Mouse (Mus musculus) heart, adult 2 months (tissue): ENCODE measurements around the gene Cdh4. TPM values are rescaled to one million over a fixed set of nuclear protein-coding genes. Genes with fewer than 3 reads are reported as not detected.
A peak's percentile ranks its signal among the peaks of the same experiment; 100 is the strongest.

Source experiments
- DNase-seq, 2 experiments: peaks; one replicate each; pipeline ENCODE4 v3.0.0; 2021
- H3K27ac ChIP-seq: fragments of 200-600 bp; 2 replicates; pipeline ENCODE4 v1.8.1; 2022
- H3K27me3 ChIP-seq: fragments of 200-500 bp; 2 replicates; pipeline ENCODE4 v1.6.1; 2012; ENCODE audit warnings: mild to moderate bottlenecking, low read length, inconsistent platforms, mixed read lengths; ENCODE audit not compliant: control insufficient read depth, insufficient read depth
- H3K36me3 ChIP-seq: fragments of 200-500 bp; 2 replicates; pipeline ENCODE4 v1.6.1; 2012; ENCODE audit warnings: low read length, inconsistent platforms; ENCODE audit not compliant: control insufficient read depth, insufficient read depth
- H3K4me1 ChIP-seq: fragments of 200-500 bp; 2 replicates; pipeline ENCODE4 v1.6.1; 2011; ENCODE audit warnings: low read length; ENCODE audit not compliant: control insufficient read depth, insufficient read depth
- H3K4me3 ChIP-seq: fragments of 200-600 bp; 2 replicates; pipeline ENCODE4 v1.8.1; 2022
- H3K79me2 ChIP-seq: fragments of 200-500 bp; replicated peaks from 2 replicates; pipeline ENCODE4 v1.6.1; 2012; ENCODE audit warnings: mild to moderate bottlenecking, inconsistent platforms, low read length, moderate library complexity, mixed read lengths; ENCODE audit not compliant: control insufficient read depth, insufficient read depth
- H3K9ac ChIP-seq: fragments of 200-500 bp; 2 replicates; pipeline ENCODE4 v1.6.1; 2012; ENCODE audit warnings: low read depth, mild to moderate bottlenecking, control low read depth, inconsistent platforms, low read length, mixed read lengths
- CTCF ChIP-seq: fragments of 200-600 bp; IDR thresholded peaks from 2 replicates; pipeline ENCODE4 v1.8.1; 2022; ENCODE audit warnings: antibody characterized with exemption, mild to moderate bottlenecking, moderate library complexity
- EP300 ChIP-seq: fragments of 200-500 bp; IDR thresholded peaks from 2 replicates; pipeline ENCODE4 v1.6.1; 2011; ENCODE audit warnings: low read depth, low read length, control low read depth; ENCODE audit not compliant: insufficient read depth
- POLR2A ChIP-seq: fragments of 200-500 bp; IDR thresholded peaks from 2 replicates; pipeline ENCODE4 v1.6.1; 2011; ENCODE audit warnings: mild to moderate bottlenecking, low read depth, low read length, control low read depth; ENCODE audit not compliant: insufficient read depth
- WGBS: fragments of 180-500 bp; shearing (Covaris S2); methylation state at CpG from one replicate; pipeline ENCODE4 v1.1.7; 2018; 5-methylcytosine and 5-hydroxymethylcytosine counted together
- intact Hi-C: fragments of 180-260 bp; cut with DNase I; formaldehyde crosslinking; loops from one replicate; pipeline ENCODE4 v1.15.1; 2025
- polyA plus RNA-seq: library from polyadenylated mRNA; depleted of rRNA; stranded (reverse); fragments of >200 nt; gene quantifications from 2 replicates; pipeline ENCODE4 v1.2.3, GENCODE M21; 2012
- total RNA-seq, 2 experiments: library from RNA; stranded (reverse); gene quantifications; 2 replicates each; pipeline ENCODE4 v1.2.3; 2021

Gene Cdh4
- total and polyA plus RNA-seq, 3 experiments: 0.90 to 1.2 (median 0.93) TPM

- Histone ChIP-seq H3K36me3 (no peaks in the 10 kb centered on the region), H3K4me1 (peaks cover 2% of the 10 kb centered on the region; the same call in 1 of the 2 replicates), H3K9ac (no peak overlapping the region), H3K27ac (no peak overlapping the region), H3K79me2 (no peaks in the 10 kb centered on the region), H3K4me3 (no peak overlapping the region), H3K27me3 (no peaks in the 10 kb centered on the region)
- intact Hi-C loops: no loop called here
- 80% methylated on average over 3 of the region's 3 CpGs for WGBS
- no peak for TF ChIP-seq EP300
- TF ChIP-seq POLR2A: no peak
- no peak for TF ChIP-seq CTCF
- DNase-seq: no peak
Measured at GRCm38 (mm10) chr2:179604746-179605145, 162.5 kb downstream of the Cdh4 start.

GRCm38 (mm10) chr2:179605255-179605654, 163.0 kb downstream of the Cdh4 start:
- no peaks in the 10 kb centered on the region for H3K36me3 ChIP-seq
- no peak for DNase-seq
- no peak overlapping the region for H3K4me3 ChIP-seq
- no peak overlapping the region for H3K9ac ChIP-seq
- intact Hi-C loops: no loop called here
- H3K79me2 ChIP-seq: no peaks in the 10 kb centered on the region
- H3K27ac ChIP-seq: no peak overlapping the region
- 72% methylated on average over 10 of the region's 10 CpGs for WGBS
- H3K4me1 ChIP-seq: no peaks in the 10 kb centered on the region
- H3K27me3 ChIP-seq: no peaks in the 10 kb centered on the region
- no peak for TF ChIP-seq CTCF
- no peak for TF ChIP-seq POLR2A
- TF ChIP-seq EP300: no peak

- DNase-seq: no peak
- Histone ChIP-seq H3K9ac (no peak overlapping the region), H3K27ac (no peak overlapping the region), H3K27me3 (no peaks in the 10 kb centered on the region), H3K4me3 (no peak overlapping the region), H3K4me1 (no peaks in the 10 kb centered on the region), H3K79me2 (no peaks in the 10 kb centered on the region), H3K36me3 (no peaks in the 10 kb centered on the region)
- WGBS: 63% methylated on average over 2 of the region's 2 CpGs
- no peak for TF ChIP-seq POLR2A
- TF ChIP-seq CTCF: no peak
- no peak for TF ChIP-seq EP300
- intact Hi-C loops: no loop called here
Measured at GRCm38 (mm10) chr2:179606341-179606740, 164.1 kb downstream of the Cdh4 start.

- no peak for DNase-seq
Measured at GRCm38 (mm10) chr2:179615906-179616305, 173.7 kb downstream of the Cdh4 start.

GRCm38 (mm10) chr2:179623643-179624473, 181.6 kb downstream of the Cdh4 start:
- H3K79me2 ChIP-seq: no peaks in the 10 kb centered on the region
- no peak overlapping the region for H3K27ac ChIP-seq
- no peak for DNase-seq
- no peaks in the 10 kb centered on the region for H3K27me3 ChIP-seq
- H3K4me3 ChIP-seq: no peak overlapping the region
- no peaks in the 10 kb centered on the region for H3K36me3 ChIP-seq
- intact Hi-C loops: no loop called here
- WGBS: 76% methylated on average over 17 of the region's 17 CpGs
- no peak overlapping the region for H3K9ac ChIP-seq
- H3K4me1 ChIP-seq: no peaks in the 10 kb centered on the region
- TF ChIP-seq POLR2A (no peak), EP300 (no peak), CTCF (no peak)

More at GRCm38 (mm10) chr2:179615906-179616305, 173.7 kb downstream of the Cdh4 start:
- TF ChIP-seq POLR2A (no peak), EP300 (no peak), CTCF (no peak)
- H3K9ac ChIP-seq: no peak overlapping the region
- no peaks in the 10 kb centered on the region for H3K4me1 ChIP-seq
- no peak overlapping the region for H3K4me3 ChIP-seq
- intact Hi-C loops: no loop called here
- H3K27ac ChIP-seq: no peak overlapping the region
- H3K79me2 ChIP-seq: no peaks in the 10 kb centered on the region
- WGBS: 45% methylated on average over 5 of the region's 5 CpGs
- H3K36me3 ChIP-seq: no peaks in the 10 kb centered on the region
- H3K27me3 ChIP-seq: no peaks in the 10 kb centered on the region

- Histone ChIP-seq H3K36me3 (no peaks in the 10 kb centered on the region), H3K4me1 (no peaks in the 10 kb centered on the region), H3K27ac (no peak overlapping the region), H3K9ac (no peak overlapping the region), H3K4me3 (no peak overlapping the region), H3K79me2 (no peaks in the 10 kb centered on the region), H3K27me3 (no peaks in the 10 kb centered on the region)
- WGBS: 73% methylated on average over 2 of the region's 2 CpGs
- no peak for TF ChIP-seq POLR2A
- peak; percentile 19; the same call in 1 of the 2 replicates for TF ChIP-seq CTCF
- no peak for TF ChIP-seq EP300
- intact Hi-C loops: no loop called here
- no peak for DNase-seq
Measured at GRCm38 (mm10) chr2:179627563-179627962, 185.3 kb downstream of the Cdh4 start.
